Mouse (Mus musculus) MEL (cell line): ENCODE measurements around the gene 9930021J03Rik. TPM values are rescaled to one million over a fixed set of nuclear protein-coding genes. Genes with fewer than 3 reads are reported as not detected.

ENCODE experiments used
- DNase-seq: peaks from one replicate; pipeline ENCODE4 v3.0.0; 2011; ENCODE audit warnings: low read depth, low spot score
- H3K27ac ChIP-seq: 2 replicates; pipeline ENCODE4 v1.5.1; 2012; ENCODE audit warnings: low read depth, mild to moderate bottlenecking, control low read depth, low read length, moderate library complexity; ENCODE audit not compliant: control insufficient read depth
- H3K27me3 ChIP-seq, 2 experiments: fragments of 150-350 bp in 1 of 2; sonication (generic) in 1 of 2; 2 replicates each; pipeline ENCODE4 v1.6.1; 2012; ENCODE audit warnings: low read length in 2 of 2, mild to moderate bottlenecking in 2 of 2, improper control_type of control experiment in 1 of 2, moderate library complexity in 1 of 2; ENCODE audit not compliant: insufficient read depth in 2 of 2, control insufficient read depth in 1 of 2
- H3K36me3 ChIP-seq, 2 experiments: 2 replicates each; pipeline ENCODE4 v1.6.1; 2012 to 2014; ENCODE audit warnings: low read length in 2 of 2, improper control_type of control experiment in 1 of 2, inconsistent platforms in 1 of 2, mild to moderate bottlenecking in 1 of 2; ENCODE audit not compliant: insufficient read depth in 2 of 2, control insufficient read depth in 1 of 2
- H3K4me1 ChIP-seq, 2 experiments: fragments of 150-350 bp in 1 of 2; sonication (generic) in 1 of 2; 2 replicates each; pipeline ENCODE4 v1.6.1; 2012; ENCODE audit warnings: low read length in 2 of 2, improper control_type of control experiment in 1 of 2, mild to moderate bottlenecking in 1 of 2; ENCODE audit not compliant: insufficient read depth in 2 of 2, control insufficient read depth in 1 of 2
- H3K4me3 ChIP-seq, 2 experiments: fragments of 150-350 bp in 1 of 2; sonication (generic) in 1 of 2; 2 replicates each; pipeline ENCODE4 v1.5.1; 2012; ENCODE audit warnings: low read depth in 2 of 2, low read length in 2 of 2, mild to moderate bottlenecking in 2 of 2, moderate library complexity in 2 of 2, control low read depth in 1 of 2, improper control_type of control experiment in 1 of 2; ENCODE audit not compliant: control insufficient read depth in 1 of 2, insufficient read depth in 1 of 2
- H3K79me2 ChIP-seq: 2 replicates; pipeline ENCODE4 v1.6.1; 2012; ENCODE audit warnings: mild to moderate bottlenecking, low read length, moderate library complexity; ENCODE audit not compliant: control insufficient read depth, poor library complexity, insufficient read depth
- H3K9ac ChIP-seq: 2 replicates; pipeline ENCODE4 v1.6.1; 2012; ENCODE audit warnings: low read depth, mild to moderate bottlenecking, control low read depth, low read length, moderate library complexity; ENCODE audit not compliant: control insufficient read depth, poor library complexity, severe bottlenecking
- H3K9me3 ChIP-seq: fragments of 150-350 bp; sonication (generic); replicated peaks from 2 replicates; pipeline ENCODE4 v1.6.1; 2012; ENCODE audit warnings: mild to moderate bottlenecking, low read length, improper control_type of control experiment, moderate library complexity; ENCODE audit not compliant: insufficient read depth
- BHLHE40 ChIP-seq: IDR thresholded peaks from 2 replicates; pipeline ENCODE4 v1.6.1; 2012; ENCODE audit warnings: low read depth, mild to moderate bottlenecking, inconsistent platforms, low read length, improper control_type of control experiment, borderline replicate concordance
- CHD1 ChIP-seq: IDR thresholded peaks from 2 replicates; pipeline ENCODE4 v1.6.1; 2012; ENCODE audit warnings: low read depth, mild to moderate bottlenecking, inconsistent platforms, low read length, improper control_type of control experiment
- CTCF ChIP-seq, 3 experiments: IDR thresholded peaks in 2 of 3; conservative IDR thresholded peaks in 1 of 3; 2 replicates each; pipeline ENCODE4 v1.5.1; 2011 to 2012; ENCODE audit warnings: low read length in 3 of 3, low read depth in 2 of 3, mild to moderate bottlenecking in 2 of 3, improper control_type of control experiment in 1 of 3, inconsistent platforms in 1 of 3, mixed read lengths in 1 of 3, moderate library complexity in 1 of 3; ENCODE audit not compliant: control insufficient read depth in 1 of 3, insufficient read depth in 1 of 3, poor library complexity in 1 of 3, severe bottlenecking in 1 of 3
- ELF1 ChIP-seq: IDR thresholded peaks from 2 replicates; pipeline ENCODE4 v1.6.1; 2014; ENCODE audit warnings: low read depth, mild to moderate bottlenecking, inconsistent platforms, low read length, improper control_type of control experiment, moderate library complexity
- GATA1 ChIP-seq: IDR thresholded peaks from 2 replicates; pipeline ENCODE4 v1.6.1; 2011; ENCODE audit warnings: low read depth, low read length, improper control_type of control experiment
- JUND ChIP-seq: IDR thresholded peaks from 2 replicates; pipeline ENCODE4 v1.6.1; 2011; ENCODE audit warnings: low read depth, mild to moderate bottlenecking, improper control_type of control experiment, low read length
- MAFK ChIP-seq: IDR thresholded peaks from 2 replicates; pipeline ENCODE4 v1.6.1; 2011; ENCODE audit warnings: low read depth, mild to moderate bottlenecking, low read length, improper control_type of control experiment, borderline replicate concordance
- MAZ ChIP-seq: IDR thresholded peaks from 2 replicates; pipeline ENCODE4 v1.6.1; 2012; ENCODE audit warnings: low read depth, mild to moderate bottlenecking, inconsistent platforms, low read length, improper control_type of control experiment
- MEF2A ChIP-seq: IDR thresholded peaks from 2 replicates; pipeline ENCODE4 v1.6.1; 2014; ENCODE audit warnings: low read depth, mild to moderate bottlenecking, inconsistent platforms, low read length, improper control_type of control experiment; ENCODE audit not compliant: poor library complexity, insufficient replicate concordance, severe bottlenecking; ENCODE audit errors: extremely low read depth
- MYB ChIP-seq: IDR thresholded peaks from 2 replicates; pipeline ENCODE4 v1.6.1; 2011; ENCODE audit warnings: mild to moderate bottlenecking, low read depth, low read length, improper control_type of control experiment
- MYC ChIP-seq: IDR thresholded peaks from 2 replicates; pipeline ENCODE4 v1.6.1; 2011; ENCODE audit warnings: low read depth, mild to moderate bottlenecking, low read length, improper control_type of control experiment, moderate library complexity
- NELFE ChIP-seq: IDR thresholded peaks from 2 replicates; pipeline ENCODE4 v1.6.1; 2011; ENCODE audit warnings: low read depth, low read length, improper control_type of control experiment
- POLR2AphosphoS2 ChIP-seq: IDR thresholded peaks from 2 replicates; pipeline ENCODE4 v1.6.1; 2011; ENCODE audit warnings: low read length, improper control_type of control experiment
- POLR2AphosphoS5 ChIP-seq: IDR thresholded peaks from 2 replicates; pipeline ENCODE4 v1.6.1; 2012; ENCODE audit warnings: low read depth, borderline replicate concordance, mild to moderate bottlenecking, inconsistent platforms, low read length, moderate library complexity, mixed read lengths
- RCOR1 ChIP-seq: IDR thresholded peaks from 2 replicates; pipeline ENCODE4 v1.6.1; 2012; ENCODE audit warnings: low read depth, mild to moderate bottlenecking, inconsistent platforms, low read length, improper control_type of control experiment
- SIN3A ChIP-seq: IDR thresholded peaks from 2 replicates; pipeline ENCODE4 v1.6.1; 2012; ENCODE audit warnings: low read length, improper control_type of control experiment, inconsistent platforms
- SMC3 ChIP-seq: IDR thresholded peaks from 2 replicates; pipeline ENCODE4 v1.6.1; 2011; ENCODE audit warnings: low read depth, low read length, improper control_type of control experiment
- TCF12 ChIP-seq: IDR thresholded peaks from 2 replicates; pipeline ENCODE4 v1.6.1; 2014; ENCODE audit warnings: low read depth, mild to moderate bottlenecking, inconsistent platforms, low read length, improper control_type of control experiment, moderate library complexity
- UBTF ChIP-seq: IDR thresholded peaks from 2 replicates; pipeline ENCODE4 v1.6.1; 2012; ENCODE audit warnings: low read depth, mild to moderate bottlenecking, inconsistent platforms, low read length, improper control_type of control experiment, moderate library complexity, borderline replicate concordance; ENCODE audit not compliant: insufficient read depth
- USF1 ChIP-seq: IDR thresholded peaks from 2 replicates; pipeline ENCODE4 v1.6.1; 2014; ENCODE audit warnings: low read depth, mild to moderate bottlenecking, inconsistent platforms, low read length, improper control_type of control experiment, moderate library complexity
- USF2 ChIP-seq, 2 experiments: IDR thresholded peaks; 2 replicates each; pipeline ENCODE4 v1.6.1; 2011 to 2012; ENCODE audit warnings: improper control_type of control experiment in 2 of 2, low read length in 2 of 2, borderline replicate concordance in 1 of 2, inconsistent platforms in 1 of 2, low read depth in 1 of 2, mild to moderate bottlenecking in 1 of 2; ENCODE audit not compliant: insufficient read depth in 1 of 2
- ZC3H11A ChIP-seq: IDR thresholded peaks from 2 replicates; pipeline ENCODE4 v1.6.1; 2012; ENCODE audit warnings: low read depth, mild to moderate bottlenecking, inconsistent platforms, low read length, improper control_type of control experiment
- ZKSCAN1 ChIP-seq: IDR thresholded peaks from 2 replicates; pipeline ENCODE4 v1.6.1; 2012; ENCODE audit warnings: low read depth, mild to moderate bottlenecking, inconsistent platforms, low read length, improper control_type of control experiment, moderate library complexity
- ZMIZ1 ChIP-seq: IDR thresholded peaks from 2 replicates; pipeline ENCODE4 v1.6.1; 2012; ENCODE audit warnings: low read depth, mild to moderate bottlenecking, inconsistent platforms, low read length, improper control_type of control experiment, moderate library complexity
- ZNF384 ChIP-seq: IDR thresholded peaks from 2 replicates; pipeline ENCODE4 v1.6.1; 2012; ENCODE audit warnings: low read depth, mild to moderate bottlenecking, inconsistent platforms, low read length, improper control_type of control experiment
- polyA plus RNA-seq, 2 experiments: library from polyadenylated mRNA; stranded (reverse) in 1 of 2; unstranded in 1 of 2; fragments of >175 nt in 1 of 2; fragments of >200 nt in 1 of 2; gene quantifications; 2 replicates each; pipeline versions ENCODE4 v1.2.1 to v1.2.4; 2012; ENCODE audit warnings: low replicate concordance in 2 of 2, low read depth in 1 of 2; ENCODE audit not compliant: insufficient read length in 2 of 2, insufficient read depth in 1 of 2, missing spikeins in 1 of 2
- total RNA-seq: library from RNA; depleted of rRNA; stranded (reverse); fragments of 300-350 nt; gene quantifications from 2 replicates; pipeline ENCODE4 v1.2.3, GENCODE M21; 2012

Gene 9930021J03Rik
- total and polyA plus RNA-seq, 3 experiments: 19.9 to 216 (median 40.9) TPM

DNA sequence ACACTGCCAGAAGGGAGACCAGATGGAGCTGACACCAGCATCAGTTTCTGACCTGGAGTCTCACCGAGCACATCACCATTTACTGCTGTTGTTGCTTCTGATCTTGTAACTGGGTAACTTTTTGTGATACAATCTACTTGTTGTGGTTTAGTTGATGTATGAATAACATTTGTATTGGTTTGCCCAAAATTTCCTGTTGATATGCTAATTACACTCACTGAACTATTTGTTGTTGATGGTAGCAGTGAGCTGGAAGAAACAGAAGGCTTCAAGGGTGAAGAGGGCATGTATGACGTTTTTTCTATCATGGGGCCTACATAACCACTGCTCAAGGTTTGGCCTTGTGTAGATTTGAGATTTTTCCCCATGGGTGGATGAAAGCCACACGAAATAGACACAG, 87.9 kb downstream of the 9930021J03Rik start:
- no peak overlapping the region for H3K4me3 ChIP-seq
- DNase-seq: no peak
- H3K27ac ChIP-seq: no peak overlapping the region
- no peaks in the 10 kb centered on the region for H3K9me3 ChIP-seq
- H3K36me3 ChIP-seq: peaks cover 0 to 22% of the 10 kb centered on the region in 2 experiments; a peak in 2 of 4 replicates
- TF ChIP-seq CHD1 (no peak), ZC3H11A (no peak), GATA1 (no peak), USF2 (IDR thresholded peaks at IDR 0.05; ENCODE audit: borderline replicate concordance in 1 of 2, insufficient read depth in 1 of 2, low read depth in 1 of 2, low read length in 2 of 2) (no peak), MAFK (no peak)
- H3K9ac ChIP-seq: no peak overlapping the region
- H3K27me3 ChIP-seq: no peaks in the 10 kb centered on the region
- no peaks in the 10 kb centered on the region for H3K79me2 ChIP-seq
- no peaks in the 10 kb centered on the region for H3K4me1 ChIP-seq

DNA sequence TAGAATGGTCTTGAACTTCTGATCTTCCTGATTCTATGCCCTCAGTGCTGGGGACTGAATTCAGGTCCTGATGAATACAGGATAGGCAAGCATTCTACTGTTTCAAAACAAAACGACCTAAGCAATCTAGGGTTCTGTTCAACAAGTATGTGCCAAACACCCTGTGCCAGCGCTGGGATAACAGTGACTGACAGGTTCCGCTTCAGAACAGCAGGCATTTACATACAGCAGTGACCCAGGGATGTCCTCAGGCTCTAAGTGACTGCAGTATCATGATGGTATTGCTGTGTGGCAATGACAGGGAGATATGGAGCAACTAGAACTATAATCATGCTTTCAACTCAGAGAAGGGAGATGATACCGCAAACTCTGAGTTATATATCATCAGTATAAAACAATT, 92.3 kb downstream of the 9930021J03Rik start:
- H3K9ac ChIP-seq: no peak overlapping the region
- no peak overlapping the region for H3K27ac ChIP-seq
- DNase-seq: no peak
- no peaks in the 10 kb centered on the region for H3K79me2 ChIP-seq
- peaks cover 5 to 6% of the 10 kb centered on the region in 2 experiments for H3K4me1 ChIP-seq
- no peaks in the 10 kb centered on the region for H3K27me3 ChIP-seq
- TF ChIP-seq SMC3: 0 out of 2 replicates have a peak, but pooled peaks have one; percentile 8
- no peak for TF ChIP-seq NELFE
- TF ChIP-seq CTCF (IDR thresholded peaks at IDR 0.05 in 2 of 3, conservative IDR thresholded peaks at IDR 0.05 in 1 of 3; ENCODE audit: control insufficient read depth in 1 of 3, insufficient read depth in 1 of 3, low read depth in 2 of 3, low read length in 3 of 3, poor library complexity in 1 of 3, severe bottlenecking in 1 of 3): no peak
- no peak for TF ChIP-seq TCF12
- 0 out of 2 replicates have a peak, but pooled peaks have one; percentile 5 for TF ChIP-seq ZC3H11A
- no peak for TF ChIP-seq ZNF384
- TF ChIP-seq POLR2AphosphoS2: no peak
- TF ChIP-seq, all 39 proteins: peak for 2
- Histone ChIP-seq H3K4me3 (no peak overlapping the region), H3K36me3 (peaks cover 5 to 10% of the 10 kb centered on the region in 2 experiments), H3K9me3 (no peaks in the 10 kb centered on the region)

DNA sequence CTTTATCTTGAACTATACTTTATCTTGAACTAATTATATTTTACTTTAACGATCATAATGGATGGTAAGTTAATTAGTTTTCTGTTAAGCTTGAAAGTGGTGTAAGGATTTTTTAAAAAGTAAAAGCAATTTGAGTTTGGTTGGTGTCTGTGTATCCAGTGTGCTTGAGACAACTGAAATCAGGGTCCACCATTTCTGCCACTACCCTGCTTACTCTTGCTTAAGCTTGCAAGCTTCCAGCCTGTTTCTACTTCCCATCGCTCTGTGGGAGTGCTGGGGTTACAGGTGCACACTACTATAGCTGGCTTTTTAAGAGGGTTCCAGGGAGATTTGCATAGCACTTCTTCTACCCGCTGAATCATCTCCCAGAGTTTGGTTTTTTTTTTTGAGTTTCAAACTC, 96.3 kb downstream of the 9930021J03Rik start:
- no peaks in the 10 kb centered on the region for H3K27me3 ChIP-seq
- peaks cover 8 to 10% of the 10 kb centered on the region in 2 experiments for H3K4me1 ChIP-seq
- no peak overlapping the region for H3K4me3 ChIP-seq
- H3K36me3 ChIP-seq: peaks cover 0 to 13% of the 10 kb centered on the region in 2 experiments; a peak in 2 of 4 replicates
- H3K9me3 ChIP-seq: no peaks in the 10 kb centered on the region
- DNase-seq: no peak
- H3K27ac ChIP-seq: no peak overlapping the region
- no peak overlapping the region for H3K9ac ChIP-seq
- no peaks in the 10 kb centered on the region for H3K79me2 ChIP-seq
- TF ChIP-seq BHLHE40 (no peak), MYC (no peak), CTCF (IDR thresholded peaks at IDR 0.05 in 2 of 3, conservative IDR thresholded peaks at IDR 0.05 in 1 of 3; ENCODE audit: control insufficient read depth in 1 of 3, insufficient read depth in 1 of 3, low read depth in 2 of 3, low read length in 3 of 3, poor library complexity in 1 of 3, severe bottlenecking in 1 of 3) (no peak), SIN3A (no peak), MEF2A (no peak), RCOR1 (no peak), TCF12 (no peak), MAZ (no peak), ELF1 (no peak), JUND (no peak), ZKSCAN1 (no peak), MYB (no peak), UBTF (no peak), ZMIZ1 (no peak), USF1 (no peak), POLR2AphosphoS5 (no peak), CHD1 (no peak)
